Mouse (Mus musculus) forebrain, postnatal 0 days (tissue): ENCODE results near the gene Ppme1. TPM values are rescaled to one million over a fixed set of nuclear protein-coding genes. Genes with fewer than 3 reads are reported as not detected.

Experiments used
- ATAC-seq: fragments of 200-750 bp; cut with Nextera tagmentation; 2 replicates; pipeline ENCODE4 v1.8.0; 2017; ENCODE audit warnings: mild to moderate bottlenecking, moderate library complexity
- DNase-seq: peaks from one replicate; pipeline ENCODE4 v3.0.0-alpha.2; 2015
- H3K27ac ChIP-seq: fragments of 300-500 bp; sonication (generic); 2 replicates; pipeline ENCODE4 v1.5.1; 2014; ENCODE audit warnings: low read depth, mild to moderate bottlenecking, antibody characterized with exemption, low read length, moderate library complexity, mixed read lengths
- H3K27me3 ChIP-seq: fragments of 300-500 bp; sonication (generic); 2 replicates; pipeline ENCODE4 v1.6.1; 2014; ENCODE audit warnings: mild to moderate bottlenecking, low read length, mixed read lengths; ENCODE audit not compliant: insufficient read depth
- H3K36me3 ChIP-seq: fragments of 300-500 bp; sonication (generic); 2 replicates; pipeline ENCODE4 v1.6.1; 2014; ENCODE audit warnings: mild to moderate bottlenecking, moderate library complexity; ENCODE audit not compliant: insufficient read depth
- H3K4me1 ChIP-seq: fragments of 300-500 bp; sonication (generic); 2 replicates; pipeline ENCODE4 v1.6.1; 2014; ENCODE audit warnings: antibody characterized with exemption; ENCODE audit not compliant: insufficient read depth
- H3K4me2 ChIP-seq: fragments of 300-500 bp; sonication (generic); 2 replicates; pipeline ENCODE4 v1.6.1; 2014; ENCODE audit warnings: low read depth, mild to moderate bottlenecking, moderate library complexity
- H3K4me3 ChIP-seq: fragments of 300-500 bp; sonication (generic); 2 replicates; pipeline ENCODE4 v1.5.1; 2014; ENCODE audit warnings: low read depth, low read length, mixed read lengths
- H3K9ac ChIP-seq: fragments of 300-500 bp; sonication (generic); 2 replicates; pipeline ENCODE4 v1.6.1; 2014; ENCODE audit warnings: mild to moderate bottlenecking
- H3K9me3 ChIP-seq: fragments of 300-500 bp; sonication (generic); 2 replicates; pipeline ENCODE4 v1.6.1; 2016; ENCODE audit warnings: low read length
- CTCF ChIP-seq: sonication (generic); IDR thresholded peaks from 2 replicates; pipeline ENCODE4 v1.5.1; 2016; ENCODE audit warnings: antibody characterized with exemption, control low read depth, low read depth
- WGBS: fragments of 180-500 bp; shearing (Covaris S2); extraction: QIAGEN DNeasy Blood & Tissue Kit; methylation state at CpG from one replicate; pipeline ENCODE4 v1.1.7; 2014; 5-methylcytosine and 5-hydroxymethylcytosine counted together
- polyA plus RNA-seq: library from polyadenylated mRNA; unstranded; fragments of >200 nt; fragmentation: Nextera tagmentation; extraction: Ambion mirVana; gene quantifications from 2 replicates; pipeline ENCODE4 v1.2.1, GENCODE M21; 2015
- total RNA-seq: library from RNA; depleted of rRNA; stranded (reverse); fragments of >200 nt; gene quantifications from 2 replicates; pipeline ENCODE4 v1.2.3, GENCODE M21; 2014

The Ppme1 gene
- total and polyA plus RNA-seq, 2 experiments from 2014 or later: 114 to 142 TPM

DNA sequence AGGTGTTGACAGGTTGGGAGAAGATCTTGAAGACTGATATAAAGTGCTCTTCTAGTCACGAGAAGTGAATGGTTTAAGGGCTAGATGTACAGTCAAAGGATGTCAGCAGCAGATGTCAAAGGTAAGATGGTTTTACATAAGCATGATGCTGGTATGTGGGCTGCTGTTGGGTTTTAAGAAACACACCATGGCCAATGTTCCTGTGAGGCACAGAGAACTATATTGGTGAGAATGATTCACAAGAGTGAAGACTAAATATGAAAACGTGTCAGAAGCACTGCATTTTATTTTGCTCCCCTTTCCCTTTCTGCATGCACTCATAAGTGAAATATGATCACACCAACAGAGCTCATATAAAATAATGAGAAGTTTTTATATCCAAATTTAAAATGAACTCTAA is 8.9 kb downstream of the Ppme1 start:
- no peak overlapping the region for H3K4me3 ChIP-seq
- DNase-seq: no peak
- no peaks in the 10 kb centered on the region for H3K9me3 ChIP-seq
- H3K27ac ChIP-seq: no peak overlapping the region
- H3K27me3 ChIP-seq: no peaks in the 10 kb centered on the region
- H3K4me1 ChIP-seq: no peaks in the 10 kb centered on the region
- ATAC-seq: no peak
- H3K4me2 ChIP-seq: no peak overlapping the region
- H3K9ac ChIP-seq: no peak overlapping the region
- no peaks in the 10 kb centered on the region for H3K36me3 ChIP-seq
- 86% methylated on average over 2 of the region's 2 CpGs for WGBS
- TF ChIP-seq CTCF: no peak

DNA sequence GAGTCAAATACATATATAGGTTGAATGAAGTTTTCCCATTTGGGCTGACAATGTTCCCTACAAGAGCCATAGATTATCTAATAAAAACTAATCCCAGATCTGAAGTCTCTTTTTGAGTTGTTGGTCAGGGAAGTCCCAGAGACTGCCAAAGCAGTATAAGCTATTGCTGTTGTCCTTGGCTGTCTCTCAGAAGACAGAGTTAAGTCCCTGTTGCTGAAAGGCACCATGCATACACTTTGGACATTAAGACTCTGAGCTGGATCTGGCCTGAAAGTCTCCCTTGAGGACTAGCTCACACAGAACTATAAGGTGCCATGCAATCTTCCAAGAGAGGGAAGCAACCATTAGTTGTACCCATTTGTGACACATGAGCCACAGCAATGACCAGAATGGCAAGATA is 14.3 kb downstream of the Ppme1 start:
- Histone ChIP-seq H3K27me3 (no peaks in the 10 kb centered on the region), H3K9me3 (no peaks in the 10 kb centered on the region), H3K9ac (no peak overlapping the region), H3K27ac (no peak overlapping the region), H3K36me3 (peaks cover 6% of the 10 kb centered on the region), H3K4me1 (no peaks in the 10 kb centered on the region), H3K4me3 (no peak overlapping the region), H3K4me2 (no peak overlapping the region)
- no peak for ATAC-seq
- DNase-seq: no peak
- no peak for TF ChIP-seq CTCF

DNA sequence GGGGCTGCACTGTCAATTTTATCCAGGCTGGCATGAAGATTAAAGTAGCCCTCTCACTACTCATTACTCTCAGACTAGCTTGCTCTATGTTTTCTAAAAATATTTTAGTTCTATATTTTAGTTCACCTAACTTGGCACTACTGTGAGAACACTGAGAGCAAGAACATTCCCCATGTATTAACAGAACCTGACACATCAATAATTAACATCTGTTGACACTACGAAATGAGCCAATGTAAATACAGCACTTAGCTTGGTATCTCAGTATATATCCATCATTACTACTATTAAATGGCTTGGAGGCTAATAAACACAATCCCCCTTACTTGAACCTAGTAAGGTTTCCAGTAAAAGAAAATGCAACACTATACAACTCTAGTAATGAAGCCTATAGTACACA is 15.3 kb downstream of the Ppme1 start:
- Histone ChIP-seq H3K27ac (no peak overlapping the region), H3K27me3 (no peaks in the 10 kb centered on the region), H3K9me3 (no peaks in the 10 kb centered on the region), H3K4me3 (no peak overlapping the region), H3K4me1 (no peaks in the 10 kb centered on the region), H3K4me2 (no peak overlapping the region), H3K9ac (no peak overlapping the region), H3K36me3 (peaks cover 6% of the 10 kb centered on the region)
- no peak for ATAC-seq
- no peak for TF ChIP-seq CTCF
- no peak for DNase-seq
- 96% methylated on average over 1 of the region's 1 CpGs for WGBS

GRCm38 (mm10) chr7:100356324-100356723 is 15.8 kb downstream of the Ppme1 start:
- no peak for TF ChIP-seq CTCF
- Histone ChIP-seq H3K9me3 (no peaks in the 10 kb centered on the region), H3K27ac (no peak overlapping the region), H3K9ac (no peak overlapping the region), H3K36me3 (peaks cover 6% of the 10 kb centered on the region), H3K27me3 (no peaks in the 10 kb centered on the region), H3K4me1 (no peaks in the 10 kb centered on the region), H3K4me3 (no peak overlapping the region), H3K4me2 (no peak overlapping the region)
- WGBS: 71% methylated on average over 5 of the region's 5 CpGs
- DNase-seq (no peak), ATAC-seq (no peak)

DNA sequence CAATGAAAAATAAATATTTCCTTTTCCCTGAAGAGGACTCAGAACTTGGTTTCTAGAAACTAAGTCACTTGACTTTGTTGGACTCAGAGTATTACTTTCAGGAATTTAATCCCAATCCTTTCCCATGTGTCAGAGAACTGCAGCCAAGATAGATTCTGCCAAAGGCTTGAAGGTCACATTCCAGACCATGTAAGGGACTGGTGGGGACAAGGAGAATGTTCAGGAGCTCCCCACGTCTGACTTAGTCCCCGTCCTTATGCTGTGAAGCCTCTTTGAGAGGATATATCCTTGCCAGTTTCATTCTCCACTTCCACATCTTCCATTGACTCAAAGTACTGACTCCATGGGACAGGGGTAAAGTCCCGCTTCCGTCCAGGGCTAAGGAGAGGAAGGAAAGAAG is 17.1 kb downstream of the Ppme1 start:
- DNase-seq: no peak
- ATAC-seq: no peak
- Histone ChIP-seq H3K27me3 (no peaks in the 10 kb centered on the region), H3K9ac (no peak overlapping the region), H3K36me3 (peaks cover 16% of the 10 kb centered on the region), H3K4me3 (no peak overlapping the region), H3K9me3 (no peaks in the 10 kb centered on the region), H3K4me1 (no peaks in the 10 kb centered on the region), H3K27ac (no peak overlapping the region), H3K4me2 (no peak overlapping the region)
- WGBS: 89% methylated on average over 4 of the region's 4 CpGs
- TF ChIP-seq CTCF: no peak

GRCm38 (mm10) chr7:100335921-100336320 is 36.2 kb downstream of the Ppme1 start:
- H3K9me3 ChIP-seq: no peaks in the 10 kb centered on the region
- H3K4me3 ChIP-seq: no peak overlapping the region
- H3K36me3 ChIP-seq: peaks cover 72% of the 10 kb centered on the region
- H3K27me3 ChIP-seq: no peaks in the 10 kb centered on the region
- H3K4me1 ChIP-seq: no peaks in the 10 kb centered on the region
- ATAC-seq (no peak), DNase-seq (no peak)
- no peak overlapping the region for H3K4me2 ChIP-seq
- TF ChIP-seq CTCF: no peak
- H3K9ac ChIP-seq: no peak overlapping the region
- H3K27ac ChIP-seq: no peak overlapping the region
- WGBS: 96% methylated on average over 2 of the region's 2 CpGs

DNA sequence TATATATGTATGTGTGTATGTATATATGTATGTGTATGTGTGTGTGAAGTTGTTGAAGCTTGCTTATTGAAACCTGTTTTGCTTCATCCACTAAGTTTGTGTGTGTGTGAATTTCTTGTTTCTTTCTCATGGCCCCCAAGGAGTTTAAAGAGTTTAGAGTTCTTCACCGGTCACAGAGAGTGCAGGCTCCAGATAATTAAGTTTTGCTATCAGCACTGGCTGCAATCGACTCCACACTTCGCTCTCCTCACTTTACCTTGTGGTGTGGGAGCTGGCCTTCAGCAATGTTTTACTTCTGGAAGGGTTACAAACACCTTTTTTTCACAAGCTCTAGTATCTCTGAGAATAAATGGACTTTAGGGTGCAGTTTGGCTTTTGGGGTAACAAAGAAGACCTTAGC is 40.8 kb downstream of the Ppme1 start:
- Histone ChIP-seq H3K36me3 (peaks cover 72% of the 10 kb centered on the region), H3K4me3 (no peak overlapping the region), H3K4me1 (no peaks in the 10 kb centered on the region), H3K27me3 (no peaks in the 10 kb centered on the region), H3K9ac (no peak overlapping the region), H3K27ac (no peak overlapping the region), H3K9me3 (no peaks in the 10 kb centered on the region), H3K4me2 (no peak overlapping the region)
- 96% methylated on average over 3 of the region's 3 CpGs for WGBS
- ATAC-seq (no peak), DNase-seq (no peak)
- no peak for TF ChIP-seq CTCF

DNA sequence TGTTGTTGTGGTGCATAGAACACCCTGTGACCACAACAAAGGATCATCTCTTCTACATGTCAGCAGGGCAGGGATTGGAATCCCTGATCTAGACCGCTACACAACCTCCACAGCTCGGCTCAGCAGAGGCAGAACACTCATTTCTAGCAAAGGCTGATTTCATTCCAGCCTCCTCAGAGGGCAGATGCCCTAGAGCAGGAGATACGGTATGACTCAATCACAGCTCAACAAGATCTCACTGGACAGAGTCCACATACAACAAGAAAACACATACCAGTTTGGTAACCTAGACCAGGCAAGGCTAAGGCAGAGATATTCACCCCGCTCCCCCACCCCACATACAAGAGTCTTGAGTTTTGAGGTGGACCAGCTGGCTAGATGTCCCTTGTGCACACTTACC is 43.5 kb downstream of the Ppme1 start:
- H3K27ac ChIP-seq: no peak overlapping the region
- H3K9ac ChIP-seq: no peak overlapping the region
- ATAC-seq (no peak), DNase-seq (no peak)
- no peak overlapping the region for H3K4me3 ChIP-seq
- TF ChIP-seq CTCF: no peak
- WGBS: 95% methylated on average over 4 of the region's 4 CpGs
- H3K36me3 ChIP-seq: peaks cover 56% of the 10 kb centered on the region
- H3K4me2 ChIP-seq: no peak overlapping the region
- H3K27me3 ChIP-seq: no peaks in the 10 kb centered on the region
- H3K4me1 ChIP-seq: no peaks in the 10 kb centered on the region
- H3K9me3 ChIP-seq: no peaks in the 10 kb centered on the region
